Mouse (Mus musculus) right cerebral cortex, postnatal 14 days (tissue): ENCODE results near the gene Chst14.

Source experiments
- DNase-seq: peaks from one replicate; pipeline ENCODE4 v3.0.0; 2022

The Chst14 gene

GRCm38 (mm10) chr2:118906118-118906492 lies 20.2 kb upstream of the Chst14 start:
- no peak for DNase-seq

GRCm38 (mm10) chr2:118907781-118908180 lies 18.5 kb upstream of the Chst14 start:
- no peak for DNase-seq

GRCm38 (mm10) chr2:118909151-118909550 lies 17.1 kb upstream of the Chst14 start:
- no peak for DNase-seq

- DNase-seq, result no peak
Measured at GRCm38 (mm10) chr2:118910605-118911278, 15.6 kb upstream of the Chst14 start.

GRCm38 (mm10) chr2:118912706-118913105 lies 13.6 kb upstream of the Chst14 start:
- peak; percentile 2 for DNase-seq

GRCm38 (mm10) chr2:118913551-118914276 lies 12.6 kb upstream of the Chst14 start:
- DNase-seq, result peak; percentile 6

GRCm38 (mm10) chr2:118914685-118915084 lies 11.6 kb upstream of the Chst14 start:
- peak; percentile 2 for DNase-seq

GRCm38 (mm10) chr2:118916436-118916835 lies 9.9 kb upstream of the Chst14 start:
- peak; percentile 3 for DNase-seq

- DNase-seq, result no peak
Measured at GRCm38 (mm10) chr2:118918543-118918942, 7.8 kb upstream of the Chst14 start.

GRCm38 (mm10) chr2:118920428-118920827 lies 5.9 kb upstream of the Chst14 start:
- no peak for DNase-seq

- DNase-seq, result no peak
Measured at GRCm38 (mm10) chr2:118925952-118926351, 344 bp upstream of the Chst14 start.

GRCm38 (mm10) chr2:118926998-118927739 lies 873 bp downstream of the Chst14 start:
- no peak for DNase-seq

- DNase-seq, result no peak
Measured at GRCm38 (mm10) chr2:118941341-118941740, 15.0 kb downstream of the Chst14 start.

GRCm38 (mm10) chr2:118943232-118943631 lies 16.9 kb downstream of the Chst14 start:
- no peak for DNase-seq

GRCm38 (mm10) chr2:118948818-118949217 lies 22.5 kb downstream of the Chst14 start:
- DNase-seq, result no peak

GRCm38 (mm10) chr2:118949699-118950098 lies 23.4 kb downstream of the Chst14 start:
- no peak for DNase-seq

GRCm38 (mm10) chr2:118956497-118956896 lies 30.2 kb downstream of the Chst14 start:
- DNase-seq, result no peak

GRCm38 (mm10) chr2:118959644-118960043 lies 33.3 kb downstream of the Chst14 start:
- no peak for DNase-seq

- no peak for DNase-seq
Measured at GRCm38 (mm10) chr2:118960413-118960812, 34.1 kb downstream of the Chst14 start.

- no peak for DNase-seq
Measured at GRCm38 (mm10) chr2:118961546-118961945, 35.2 kb downstream of the Chst14 start.

GRCm38 (mm10) chr2:118963007-118963675 lies 36.8 kb downstream of the Chst14 start:
- no peak for DNase-seq

- DNase-seq, result no peak
Measured at GRCm38 (mm10) chr2:118963676-118964012, 37.3 kb downstream of the Chst14 start.

GRCm38 (mm10) chr2:118969585-118970147 lies 43.4 kb downstream of the Chst14 start:
- DNase-seq, result no peak
